Mouse (Mus musculus) cerebellum, adult 8-10 months (tissue): ENCODE results near the gene D430019H16Rik.

ENCODE experiments used
- DNase-seq: peaks from one replicate; pipeline ENCODE4 v3.0.0; 2022

The D430019H16Rik gene

GRCm38 (mm10) chr12:105490794-105491193 is 37.1 kb downstream of the D430019H16Rik start:
- DNase-seq = no peak

GRCm38 (mm10) chr12:105494796-105495195 is 41.1 kb downstream of the D430019H16Rik start:
- DNase-seq = no peak

- peak; percentile 52 for DNase-seq
Measured at GRCm38 (mm10) chr12:105497894-105498293, 44.2 kb downstream of the D430019H16Rik start.

- no peak for DNase-seq
Measured at GRCm38 (mm10) chr12:105498423-105498822, 44.8 kb downstream of the D430019H16Rik start.

- no peak for DNase-seq
Measured at GRCm38 (mm10) chr12:105498842-105499241, 45.2 kb downstream of the D430019H16Rik start.

- no peak for DNase-seq
Measured at GRCm38 (mm10) chr12:105500940-105501339, 47.3 kb downstream of the D430019H16Rik start.

- no peak for DNase-seq
Measured at GRCm38 (mm10) chr12:105504736-105505135, 51.1 kb downstream of the D430019H16Rik start.

- DNase-seq = no peak
Measured at GRCm38 (mm10) chr12:105511109-105511508, 57.5 kb downstream of the D430019H16Rik start.

GRCm38 (mm10) chr12:105511671-105512502 is 58.2 kb downstream of the D430019H16Rik start:
- no peak for DNase-seq

GRCm38 (mm10) chr12:105514111-105514510 is 60.5 kb downstream of the D430019H16Rik start:
- DNase-seq = no peak

GRCm38 (mm10) chr12:105517026-105517675 is 63.5 kb downstream of the D430019H16Rik start:
- no peak for DNase-seq

- DNase-seq = no peak
Measured at GRCm38 (mm10) chr12:105519851-105520250, 66.2 kb downstream of the D430019H16Rik start.

- no peak for DNase-seq
Measured at GRCm38 (mm10) chr12:105521170-105521762, 67.6 kb downstream of the D430019H16Rik start.

- no peak for DNase-seq
Measured at GRCm38 (mm10) chr12:105523737-105524136, 70.1 kb downstream of the D430019H16Rik start.

- no peak for DNase-seq
Measured at GRCm38 (mm10) chr12:105526186-105526585, 72.5 kb downstream of the D430019H16Rik start.

GRCm38 (mm10) chr12:105526829-105527228 is 73.2 kb downstream of the D430019H16Rik start:
- DNase-seq = peak; percentile 11

GRCm38 (mm10) chr12:105529545-105529944 is 75.9 kb downstream of the D430019H16Rik start:
- peak; percentile 14 for DNase-seq

GRCm38 (mm10) chr12:105531724-105532371 is 78.2 kb downstream of the D430019H16Rik start:
- DNase-seq = no peak

- no peak for DNase-seq
Measured at GRCm38 (mm10) chr12:105534842-105535241, 81.2 kb downstream of the D430019H16Rik start.

GRCm38 (mm10) chr12:105535968-105536760 is 82.5 kb downstream of the D430019H16Rik start:
- DNase-seq = no peak

- DNase-seq = no peak
Measured at GRCm38 (mm10) chr12:105537162-105537561, 83.5 kb downstream of the D430019H16Rik start.

- no peak for DNase-seq
Measured at GRCm38 (mm10) chr12:105539649-105540048, 86.0 kb downstream of the D430019H16Rik start.
